Mouse (Mus musculus): ENCODE results near the gene Ccdc9b. TPM values are rescaled to one million over a fixed set of nuclear protein-coding genes. Genes with fewer than 3 reads are reported as not detected.

The Ccdc9b gene
- polyA plus RNA-seq, 1 experiment from 2014 or later = 1.2 TPM

DNA sequence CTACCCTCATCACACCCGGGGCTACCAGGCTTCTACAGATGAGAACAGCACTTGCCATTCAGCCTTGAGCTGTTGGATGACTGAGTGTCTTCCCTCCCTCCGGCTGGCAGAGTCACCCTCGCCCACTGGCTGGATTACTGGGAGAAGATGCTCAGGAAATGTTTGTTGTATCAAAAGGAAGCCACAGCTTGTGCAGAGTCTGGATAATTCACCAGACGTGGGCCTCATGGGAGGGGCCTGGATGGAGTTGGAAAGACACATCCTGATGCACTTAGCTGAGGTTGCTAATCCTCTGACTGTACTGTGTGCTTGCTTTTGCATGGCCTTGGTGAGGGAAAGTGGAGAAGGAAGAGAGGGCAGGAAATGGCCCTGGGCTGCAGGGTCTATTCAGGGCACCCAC, 6.4 kb downstream of the Ccdc9b start:
- Histone ChIP-seq H3K27ac (no peak overlapping the region), H3K9me3 (no peaks in the 10 kb centered on the region), H3K4me3 (no peak overlapping the region), H3K4me1 (replicated peaks) (peaks cover 28% of the 10 kb centered on the region), H3K36me3 (peaks cover 5% of the 10 kb centered on the region; the same call in 1 of the 2 replicates), H3K27me3 (peaks cover 13% of the 10 kb centered on the region; the same call in 1 of the 2 replicates), H3K4me2 (no peak overlapping the region), H3K9ac (no peak overlapping the region)
- ATAC-seq (ENCODE audit: low FRiP score) = no peak
- 87% methylated on average over 4 of the region's 4 CpGs for WGBS

GRCm38 (mm10) chr2:118755407-118755806, 7.1 kb downstream of the Ccdc9b start:
- Histone ChIP-seq H3K4me3 (no peak overlapping the region), H3K4me1 (replicated peaks) (peaks cover 26% of the 10 kb centered on the region), H3K9ac (no peak overlapping the region), H3K27me3 (peaks cover 11% of the 10 kb centered on the region; the same call in 1 of the 2 replicates), H3K36me3 (peaks cover 5% of the 10 kb centered on the region; the same call in 1 of the 2 replicates), H3K9me3 (no peaks in the 10 kb centered on the region), H3K27ac (no peak overlapping the region), H3K4me2 (no peak overlapping the region)
- no peak for ATAC-seq (ENCODE audit: low FRiP score)
- 87% methylated on average over 6 of the region's 6 CpGs for WGBS

DNA sequence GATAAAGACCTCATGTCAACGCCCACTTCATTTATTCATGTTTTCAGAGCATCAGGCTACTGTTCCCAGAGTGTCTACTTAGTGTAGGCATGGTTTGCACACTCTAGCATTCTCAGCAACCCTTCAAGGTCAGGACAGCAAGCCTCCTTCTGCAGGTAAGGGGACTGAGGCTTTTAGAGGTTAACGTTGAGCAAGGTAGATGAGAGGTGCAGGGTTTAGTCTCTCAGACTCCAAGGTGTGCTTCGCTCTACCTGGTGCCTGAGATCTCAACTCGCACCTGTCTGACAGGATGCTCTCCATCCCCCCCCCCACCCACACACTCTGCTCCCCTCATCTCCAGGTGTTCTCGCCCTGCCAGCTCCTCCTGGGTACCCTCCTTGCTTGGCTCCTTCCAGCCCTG, 8.3 kb downstream of the Ccdc9b start:
- WGBS = 93% methylated on average over 5 of the region's 5 CpGs
- Histone ChIP-seq H3K27me3 (peaks cover 11% of the 10 kb centered on the region; the same call in 1 of the 2 replicates), H3K4me3 (no peak overlapping the region), H3K4me1 (replicated peaks) (peaks cover 30% of the 10 kb centered on the region), H3K36me3 (peaks cover 5% of the 10 kb centered on the region; the same call in 1 of the 2 replicates), H3K9me3 (no peaks in the 10 kb centered on the region), H3K4me2 (no peak overlapping the region), H3K9ac (no peak overlapping the region), H3K27ac (no peak overlapping the region)
- no peak for ATAC-seq (ENCODE audit: low FRiP score)

GRCm38 (mm10) chr2:118752792-118753108, 9.7 kb downstream of the Ccdc9b start:
- 78% methylated on average over 4 of the region's 4 CpGs for WGBS
- H3K4me3 ChIP-seq = no peak overlapping the region
- H3K9ac ChIP-seq = 0 out of 2 replicates have a peak overlapping the region, but pooled peaks have one; percentile 19
- H3K9me3 ChIP-seq = no peaks in the 10 kb centered on the region
- peaks cover 7% of the 10 kb centered on the region; the same call in 1 of the 2 replicates for H3K36me3 ChIP-seq
- no peak overlapping the region for H3K27ac ChIP-seq
- H3K4me2 ChIP-seq = no peak overlapping the region
- no peak for ATAC-seq (ENCODE audit: low FRiP score)
- peaks cover 44% of the 10 kb centered on the region for H3K4me1 ChIP-seq (replicated peaks)
- H3K27me3 ChIP-seq = no peaks in the 10 kb centered on the region

DNA sequence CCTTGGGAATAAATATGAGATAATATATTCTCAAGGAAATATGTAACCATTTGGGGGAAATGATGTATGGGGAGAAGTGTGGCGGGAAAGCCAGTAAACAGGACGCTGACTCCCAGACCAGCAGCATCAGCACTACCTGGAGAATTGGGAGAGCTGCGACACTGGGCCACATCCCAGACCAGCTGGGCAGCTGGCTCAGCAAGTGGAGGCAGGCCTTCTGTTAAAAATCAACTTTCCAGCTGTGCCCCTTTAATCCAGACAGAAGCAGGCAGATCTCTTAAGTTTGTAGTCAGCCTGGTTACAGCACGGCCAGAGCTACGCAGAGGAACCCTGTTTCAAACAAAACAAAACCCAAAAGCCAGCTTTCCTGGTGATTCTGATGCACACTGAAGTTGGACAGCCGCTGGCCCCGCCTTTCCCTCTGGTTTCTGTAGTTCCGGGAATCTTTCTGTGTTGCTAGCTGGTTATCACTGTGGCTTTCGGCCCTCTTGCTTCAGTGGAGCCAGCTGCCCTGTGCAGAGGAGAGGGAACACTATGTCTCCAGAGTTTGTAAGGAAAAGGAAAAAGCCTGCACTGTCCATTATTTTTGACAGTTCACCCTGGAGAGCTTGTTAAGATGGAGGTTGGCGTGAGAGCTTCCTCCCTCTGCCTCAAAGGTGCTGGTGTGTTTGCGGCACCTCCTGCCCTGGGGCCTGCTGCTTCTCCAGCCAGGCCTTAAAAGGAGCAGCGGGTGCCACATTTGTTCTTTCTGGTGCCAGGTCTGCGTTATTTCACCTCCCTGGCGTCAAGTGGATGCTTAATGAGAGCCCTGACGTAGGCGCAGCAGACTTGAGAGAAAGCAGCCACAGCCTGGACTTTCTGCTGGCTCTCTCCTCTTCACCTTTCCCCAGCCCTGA, 10.3 kb downstream of the Ccdc9b start:
- Histone ChIP-seq H3K4me2 (no peak overlapping the region), H3K9me3 (no peaks in the 10 kb centered on the region), H3K4me3 (no peak overlapping the region), H3K4me1 (replicated peaks) (peaks cover 50% of the 10 kb centered on the region), H3K9ac (0 out of 2 replicates have a peak overlapping the region, but pooled peaks have one; percentile 19), H3K27me3 (no peaks in the 10 kb centered on the region), H3K36me3 (peaks cover 7% of the 10 kb centered on the region; the same call in 1 of the 2 replicates), H3K27ac (peak overlapping the region; percentile 44; the same call in 1 of the 2 replicates)
- ATAC-seq (ENCODE audit: low FRiP score) = no peak
- WGBS = 67% methylated on average over 16 of the region's 16 CpGs

DNA sequence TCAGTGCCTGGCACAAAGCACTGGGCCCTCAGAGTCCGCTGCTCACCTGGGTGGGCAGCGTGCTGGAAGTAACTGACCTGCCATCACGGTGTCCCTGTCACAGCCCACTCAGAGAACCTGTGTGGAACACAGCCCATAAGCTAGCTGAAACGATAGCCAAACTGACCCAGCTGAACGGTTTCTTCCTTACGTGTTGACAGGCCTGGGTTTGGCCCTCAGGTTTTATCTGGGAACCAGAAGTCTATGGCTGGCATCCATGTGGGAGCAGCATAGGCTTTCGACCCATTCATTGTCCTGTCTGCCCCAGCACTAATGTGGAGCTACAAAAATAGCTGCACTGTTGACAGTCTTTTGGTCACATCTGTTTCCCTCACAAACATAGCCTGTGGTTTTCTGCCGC, 12.0 kb downstream of the Ccdc9b start:
- 72% methylated on average over 8 of the region's 8 CpGs for WGBS
- H3K27ac ChIP-seq = peak overlapping the region; percentile 76; the same call in 1 of the 2 replicates

GRCm38 (mm10) chr2:118749341-118749884, 13.0 kb downstream of the Ccdc9b start:
- Histone ChIP-seq H3K9ac (peak overlapping the region; percentile 59), H3K27ac (peak overlapping the region; percentile 76), H3K27me3 (peaks cover 6% of the 10 kb centered on the region), H3K4me2 (peak overlapping the region; percentile 29), H3K4me1 (replicated peaks) (peaks cover 66% of the 10 kb centered on the region), H3K9me3 (no peaks in the 10 kb centered on the region), H3K36me3 (peaks cover 7% of the 10 kb centered on the region; the same call in 1 of the 2 replicates), H3K4me3 (peak overlapping the region; percentile 12)
- WGBS = 12% methylated on average over 10 of the region's 10 CpGs
- no peak for ATAC-seq (ENCODE audit: low FRiP score)

More for the DNA sequence above, 12.0 kb downstream of the Ccdc9b start:
- Histone ChIP-seq H3K4me3 (no peak overlapping the region), H3K9ac (peak overlapping the region; percentile 59; the same call in 1 of the 2 replicates), H3K27me3 (no peaks in the 10 kb centered on the region), H3K4me2 (peak overlapping the region; percentile 29; the same call in 1 of the 2 replicates), H3K9me3 (no peaks in the 10 kb centered on the region), H3K4me1 (replicated peaks) (peaks cover 56% of the 10 kb centered on the region), H3K36me3 (peaks cover 7% of the 10 kb centered on the region; the same call in 1 of the 2 replicates)
- ATAC-seq (ENCODE audit: low FRiP score) = no peak

GRCm38 (mm10) chr2:118747301-118747960, 15.0 kb downstream of the Ccdc9b start:
- Histone ChIP-seq H3K9ac (peak overlapping the region; percentile 97), H3K36me3 (peaks cover 6% of the 10 kb centered on the region; the same call in 1 of the 2 replicates), H3K4me1 (replicated peaks) (peaks cover 70% of the 10 kb centered on the region), H3K4me3 (peak overlapping the region; percentile 95), H3K4me2 (peak overlapping the region; percentile 89), H3K27me3 (peaks cover 15% of the 10 kb centered on the region), H3K9me3 (no peaks in the 10 kb centered on the region), H3K27ac (peak overlapping the region; percentile 12; the same call in 1 of the 2 replicates)
- no peak for ATAC-seq (ENCODE audit: low FRiP score)
- 39% methylated on average over 10 of the region's 10 CpGs for WGBS

GRCm38 (mm10) chr2:118745915-118746901, 16.3 kb downstream of the Ccdc9b start:
- H3K4me3 ChIP-seq = peak overlapping the region; percentile 95
- peak; percentile 34 for ATAC-seq (ENCODE audit: low FRiP score)
- H3K9ac ChIP-seq = peak overlapping the region; percentile 97
- H3K36me3 ChIP-seq = 0 out of 2 replicates have a peak, but pooled peaks cover 2% of the 10 kb centered on the region
- H3K9me3 ChIP-seq = no peaks in the 10 kb centered on the region
- peak overlapping the region; percentile 82 for H3K27ac ChIP-seq
- peak overlapping the region; percentile 89 for H3K4me2 ChIP-seq
- H3K4me1 ChIP-seq (replicated peaks) = peaks cover 61% of the 10 kb centered on the region
- WGBS = under 1% methylated on average over 93 of the region's 113 CpGs
- H3K27me3 ChIP-seq = peaks cover 24% of the 10 kb centered on the region

DNA sequence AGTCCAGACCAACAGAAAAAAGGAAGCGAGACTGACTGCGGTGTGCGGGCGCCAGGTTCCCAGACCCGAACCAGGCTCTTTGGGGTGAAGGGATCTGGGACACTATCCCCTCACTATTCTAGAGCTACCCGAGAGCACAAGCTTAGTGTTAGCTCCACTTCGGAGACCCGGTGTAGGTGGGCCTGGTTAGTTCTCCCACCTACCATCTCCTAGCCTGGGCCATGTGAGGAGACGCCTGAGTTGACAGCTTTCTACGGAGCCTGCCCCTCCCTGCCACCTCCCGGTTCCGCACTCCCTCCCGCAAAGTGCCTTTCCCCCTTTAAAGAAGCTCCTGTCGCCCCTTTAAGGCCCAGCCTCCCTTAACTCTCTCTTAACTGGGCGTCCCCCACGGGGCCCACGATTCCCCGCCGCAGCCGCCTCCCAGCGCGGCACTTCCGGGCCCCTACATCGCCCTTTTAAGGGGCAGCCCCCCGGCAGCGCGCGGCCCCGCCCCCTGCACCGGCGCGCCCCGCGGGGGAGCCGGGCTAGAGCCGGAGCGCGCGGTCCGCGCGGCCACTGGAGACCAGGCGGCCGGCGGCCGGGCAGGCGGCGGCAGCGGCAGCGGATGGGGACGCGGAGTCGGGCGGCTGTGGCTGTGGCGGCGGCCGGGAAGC, 17.1 kb downstream of the Ccdc9b start, which contains the start of gene Inafm2:
Gene Inafm2 (plus strand): TSS at position 527 of the 653 bp plus-strand sequence.
- peak within 1 kb of the TSS; percentile 89 for H3K4me2 ChIP-seq
- H3K4me3 ChIP-seq = peak within 1 kb of the TSS; percentile 95
- peaks cover 55% of the 10 kb centered on the region for H3K4me1 ChIP-seq (replicated peaks)
- peaks cover 25% of the 10 kb centered on the region for H3K27me3 ChIP-seq
- peak within 1 kb of the TSS; percentile 97 for H3K9ac ChIP-seq
- H3K27ac ChIP-seq = peak within 1 kb of the TSS; percentile 82
- peak; percentile 87 for ATAC-seq (ENCODE audit: low FRiP score)
- WGBS = under 1% methylated on average over 45 of the region's 57 CpGs
- 0 out of 2 replicates have a peak, but pooled peaks cover 2% of the 10 kb centered on the region for H3K36me3 ChIP-seq
- no peaks in the 10 kb centered on the region for H3K9me3 ChIP-seq

Data from hindbrain, embryonic 13.5 days (tissue).